Mouse (Mus musculus): Measurements from ENCODE around the gene Slc35e2.
"Not testable (repeated sequence)": the region's sequence is repeated elsewhere in the genome, so short reads cannot be mapped to it uniquely, and the experiment has no call there.

The Slc35e2 gene

GRCm38 (mm10) chr4:155669598-155670075, 68.4 kb downstream of the Slc35e2 start:
- no peak for DNase-seq (ENCODE audit: low read depth, low spot score)

- DNase-seq (ENCODE audit: low read depth, low spot score): not testable (repeated sequence)
Observed at GRCm38 (mm10) chr4:155670236-155670635, 69.0 kb downstream of the Slc35e2 start.

- no peak for DNase-seq (ENCODE audit: low read depth, low spot score)
Observed at GRCm38 (mm10) chr4:155672082-155672481, 70.9 kb downstream of the Slc35e2 start.

Data from 3T3-L1 (cell line).